Mouse (Mus musculus): ENCODE measurements at regions not wholly inside any gene's neighbourhood (a gene's known extent, or its start where the extent isn't known, plus 50 kb on each side); places are given as distances from the start of the nearest gene placed in this dataset.

DNA sequence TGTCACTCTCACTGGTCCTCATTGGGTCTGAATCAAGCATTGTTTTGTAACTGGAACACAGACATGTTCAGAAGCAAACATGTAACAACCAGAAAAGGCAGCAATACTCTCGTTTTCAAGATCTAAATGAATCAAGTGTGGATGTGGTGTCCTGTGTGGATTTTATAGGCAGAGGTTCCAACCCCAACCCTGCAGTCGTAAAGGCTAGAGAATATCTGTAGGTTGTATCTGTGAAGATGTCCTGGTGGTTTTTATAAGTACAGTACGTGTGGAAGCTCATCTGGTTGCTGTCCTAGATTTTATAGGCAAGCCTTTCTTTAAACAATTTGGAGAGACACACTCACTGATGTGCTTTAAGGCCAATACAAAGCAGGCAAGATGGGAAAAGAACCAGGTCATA is 518.8 kb upstream of the Atp11b start:
- DNase-seq (ENCODE audit: low spot score): no peak

DNA sequence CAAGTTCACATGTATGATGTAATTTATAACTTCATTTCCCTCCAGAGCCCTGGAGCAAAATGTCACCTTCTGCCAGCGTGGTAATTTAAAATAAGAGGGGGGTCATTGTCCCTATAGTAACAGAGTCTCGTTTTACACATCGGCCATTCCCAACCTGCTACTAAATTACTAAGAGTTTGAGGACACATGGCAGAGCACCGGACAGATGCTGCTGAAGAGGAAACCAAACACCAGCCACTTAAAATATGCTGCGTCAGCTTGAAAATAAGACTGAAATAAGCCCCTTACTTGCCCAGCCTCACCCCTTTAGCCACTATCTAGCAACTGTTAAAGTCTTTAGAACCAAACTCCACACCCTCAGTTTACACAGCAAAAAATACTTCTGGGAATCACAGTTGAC is 518.1 kb upstream of the Atp11b start:
- DNase-seq (ENCODE audit: low spot score): no peak

DNA sequence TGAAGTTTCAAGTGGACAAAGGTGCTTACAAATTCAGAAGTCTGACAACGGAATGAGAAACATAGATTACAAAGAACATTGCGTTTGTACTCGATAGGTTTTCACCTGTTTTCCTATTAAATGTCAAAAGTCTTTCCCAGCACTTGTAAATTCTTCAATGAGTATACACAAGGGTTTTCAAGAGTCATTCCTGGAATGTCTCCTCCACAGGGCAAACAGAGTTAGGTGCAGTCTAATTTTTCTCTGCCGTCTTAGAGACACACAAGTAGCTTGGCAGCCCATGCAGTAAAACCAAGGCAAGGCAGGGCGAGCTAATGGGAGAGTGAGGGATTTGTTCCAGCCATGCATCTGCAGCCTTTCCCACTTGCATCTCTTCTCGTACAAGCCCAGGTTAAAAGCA is 516.6 kb upstream of the Atp11b start:
- DNase-seq (ENCODE audit: low spot score): no peak

DNA sequence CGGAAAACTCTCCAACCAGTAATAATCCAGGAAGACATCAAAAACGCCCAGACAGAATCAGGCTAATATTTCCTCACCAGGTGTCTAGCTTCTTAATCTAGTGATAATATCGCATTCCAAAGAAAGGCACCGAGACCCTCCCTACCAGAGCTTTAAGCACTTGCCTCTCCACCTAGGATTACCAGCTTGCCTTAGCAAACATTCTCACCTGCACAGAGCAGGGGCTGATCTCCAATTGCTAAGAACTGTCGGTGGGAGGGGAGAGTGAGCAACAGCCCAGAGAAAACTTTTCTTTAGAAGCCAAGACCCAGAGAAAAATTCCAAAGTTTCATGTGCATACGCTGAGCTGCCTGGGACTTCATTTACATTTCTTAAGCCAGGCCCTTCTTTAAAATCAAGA is 511.6 kb upstream of the Atp11b start:
- no peak for DNase-seq (ENCODE audit: low spot score)

DNA sequence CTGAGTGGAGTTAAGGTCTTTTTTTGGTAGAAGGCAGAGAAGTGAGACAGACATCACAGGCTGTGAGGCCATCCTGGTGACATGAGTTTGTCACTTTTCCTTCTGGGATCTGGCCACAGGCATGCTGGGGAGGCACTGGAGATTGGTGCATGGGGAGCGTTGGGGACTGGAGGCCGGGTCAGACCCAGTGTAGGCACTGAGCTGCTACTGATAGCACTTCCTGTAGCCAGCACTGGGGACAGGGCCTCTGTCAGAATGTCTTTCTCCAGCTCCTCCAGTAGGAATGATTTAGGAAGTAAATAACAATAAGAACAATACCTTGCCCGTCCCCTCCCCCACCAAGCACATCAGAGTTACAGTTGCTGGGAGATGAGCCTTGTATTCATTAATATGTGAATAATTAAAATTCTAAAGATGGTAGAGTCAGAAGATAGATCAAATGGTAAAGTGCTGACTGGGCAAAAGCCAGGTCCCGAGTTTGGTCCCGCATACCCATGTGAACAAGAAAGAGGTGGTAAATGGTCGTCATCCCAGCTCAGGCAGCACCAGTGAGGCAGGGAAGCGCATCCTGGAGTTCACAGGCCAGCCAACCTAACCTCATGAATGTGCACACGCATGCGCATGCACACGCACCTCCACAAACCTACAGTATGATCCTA is 510.9 kb upstream of the Atp11b start:
- DNase-seq (ENCODE audit: low spot score): no peak

DNA sequence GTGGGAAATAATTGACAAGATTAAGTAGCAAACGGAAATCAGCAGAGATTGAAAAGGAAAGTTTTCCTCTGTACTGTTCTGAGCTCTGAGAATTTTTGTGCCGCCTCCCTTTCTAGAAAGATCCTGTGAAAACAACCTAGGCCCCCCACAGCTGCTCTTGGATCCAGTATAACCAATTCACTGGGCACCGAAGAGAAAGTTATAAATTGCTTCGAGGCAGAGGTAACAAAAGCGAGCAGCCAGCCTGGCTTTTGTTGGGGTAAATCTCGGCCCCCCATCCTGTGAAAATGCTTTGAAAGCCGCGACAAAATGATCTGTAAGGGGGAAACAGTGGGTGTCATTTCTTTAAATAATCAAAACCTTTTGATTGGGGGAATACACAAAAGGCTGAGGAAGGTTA is 508.9 kb upstream of the Atp11b start:
- DNase-seq (ENCODE audit: low spot score): no peak

DNA sequence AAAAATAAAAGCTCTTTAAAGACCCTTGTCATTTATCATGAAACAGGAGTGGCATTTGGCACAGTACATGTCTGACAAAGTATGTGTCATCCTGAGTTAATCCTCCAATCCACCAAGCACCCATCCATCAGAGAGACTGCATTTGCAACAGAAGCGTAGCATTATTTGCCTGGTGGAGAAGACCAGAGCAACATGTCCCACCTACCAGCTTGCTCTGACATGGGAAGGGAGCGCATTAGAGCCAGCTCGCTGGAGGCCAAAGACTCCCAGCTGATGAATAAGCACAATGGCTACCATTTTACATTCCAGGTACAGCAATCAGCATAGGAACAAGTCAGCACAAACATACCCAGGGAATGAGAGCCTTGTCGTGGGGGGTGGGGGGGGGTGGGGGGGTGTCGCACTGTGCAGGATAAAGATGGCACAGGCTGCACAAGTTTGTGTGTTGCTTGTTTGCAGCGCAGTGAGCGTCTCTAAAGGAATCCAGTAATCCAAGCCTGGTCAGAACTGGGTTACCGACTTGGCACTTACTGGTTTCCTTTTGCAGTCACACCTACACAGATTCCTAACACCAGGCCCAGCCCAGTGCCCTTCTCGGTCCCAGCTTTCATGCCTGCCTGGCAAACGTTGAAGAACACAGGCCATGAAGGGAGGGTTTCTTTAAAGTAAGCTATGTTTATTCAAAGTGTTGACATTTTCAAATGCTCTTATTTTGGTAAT is 507.8 kb upstream of the Atp11b start:
- no peak for DNase-seq (ENCODE audit: low spot score)

DNA sequence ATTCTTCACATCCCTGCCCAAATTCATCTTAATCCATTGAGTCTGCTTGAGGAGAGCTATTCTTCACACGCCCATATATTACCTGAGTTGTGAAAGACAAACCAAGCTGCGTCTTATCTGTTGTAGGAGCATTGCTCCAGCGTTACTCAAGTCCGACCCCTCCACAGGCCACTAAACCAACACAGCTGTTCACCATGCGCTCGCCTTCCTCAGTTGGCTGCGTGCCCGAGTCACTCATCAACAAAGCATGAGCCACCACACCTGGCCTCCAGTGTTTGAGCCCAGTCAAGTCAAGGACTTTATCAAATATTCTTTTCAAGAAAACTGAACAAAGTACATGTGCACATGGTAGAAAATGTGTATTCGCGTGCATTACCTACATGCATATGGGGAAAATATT is 504.7 kb upstream of the Atp11b start:
- DNase-seq (ENCODE audit: low spot score): no peak

DNA sequence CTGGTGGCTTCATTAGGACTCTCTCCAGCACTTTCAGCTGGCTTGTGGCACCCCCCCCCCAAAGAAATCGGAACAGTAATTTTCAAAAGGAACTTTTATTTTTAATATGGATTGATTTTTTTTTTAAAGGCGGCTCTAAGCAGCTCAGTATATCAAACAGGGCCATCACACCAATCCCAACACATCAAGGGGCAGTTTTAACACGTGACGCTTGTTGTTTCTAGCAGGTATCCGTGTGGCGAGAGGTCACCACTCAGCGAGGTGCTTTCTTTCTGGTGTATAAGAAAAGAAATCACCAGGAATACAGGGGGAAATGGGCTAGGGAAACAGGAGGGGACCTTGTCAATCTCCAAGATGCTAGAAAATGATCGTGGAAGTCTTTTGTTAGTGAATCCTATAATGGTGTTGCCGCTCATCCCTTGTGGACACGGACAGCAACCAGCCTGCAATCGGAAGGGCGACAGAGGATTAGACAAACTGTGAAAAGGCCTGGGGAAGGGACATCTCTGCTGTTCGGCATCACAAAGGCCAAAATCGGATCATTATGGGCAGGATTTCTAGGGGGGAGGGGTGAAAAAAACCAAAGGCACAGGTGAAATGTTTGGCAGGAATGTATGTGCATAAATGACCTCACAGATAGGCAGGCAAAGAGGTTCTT is 503.7 kb upstream of the Atp11b start:
- no peak for DNase-seq (ENCODE audit: low spot score)

DNA sequence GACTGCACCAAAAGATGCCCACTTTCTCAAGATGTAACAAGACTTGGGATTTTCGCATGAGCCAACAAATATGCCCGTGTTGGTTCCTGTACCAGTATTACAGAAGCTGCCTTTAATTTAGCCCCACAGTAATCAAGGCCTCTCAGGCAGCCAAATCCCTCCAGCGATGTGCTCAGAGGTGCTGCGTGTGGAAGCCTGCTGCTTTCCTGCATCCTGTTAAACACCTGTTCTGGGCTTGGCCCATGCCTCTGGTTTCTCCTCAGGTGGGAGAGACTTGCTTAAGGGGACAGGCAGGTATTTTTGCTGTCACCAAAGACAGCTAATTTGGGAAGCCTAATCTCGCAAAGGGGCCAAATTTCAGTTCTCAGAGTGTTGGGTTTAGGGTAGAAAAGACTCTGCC is 500.0 kb upstream of the Atp11b start:
- DNase-seq (ENCODE audit: low spot score): no peak

DNA sequence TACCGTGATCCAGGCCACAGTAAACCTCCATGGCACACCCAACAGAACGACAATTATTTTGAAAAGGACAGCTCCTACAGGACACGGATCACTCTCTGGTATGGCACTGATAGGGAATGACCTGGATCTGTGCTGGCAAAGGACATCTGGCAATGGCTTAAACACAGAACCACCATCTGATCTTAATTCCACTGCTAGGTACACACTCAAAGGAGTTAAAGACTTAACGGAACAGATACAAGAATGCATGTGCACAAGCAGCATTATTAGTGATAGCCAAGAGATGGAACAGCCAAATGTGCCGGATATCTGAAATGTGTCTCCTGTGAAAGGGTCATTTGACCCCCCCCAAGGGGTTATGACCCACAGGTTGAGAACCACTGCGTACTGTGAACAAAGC is 493.0 kb upstream of the Atp11b start:
- DNase-seq (ENCODE audit: low spot score): no peak

DNA sequence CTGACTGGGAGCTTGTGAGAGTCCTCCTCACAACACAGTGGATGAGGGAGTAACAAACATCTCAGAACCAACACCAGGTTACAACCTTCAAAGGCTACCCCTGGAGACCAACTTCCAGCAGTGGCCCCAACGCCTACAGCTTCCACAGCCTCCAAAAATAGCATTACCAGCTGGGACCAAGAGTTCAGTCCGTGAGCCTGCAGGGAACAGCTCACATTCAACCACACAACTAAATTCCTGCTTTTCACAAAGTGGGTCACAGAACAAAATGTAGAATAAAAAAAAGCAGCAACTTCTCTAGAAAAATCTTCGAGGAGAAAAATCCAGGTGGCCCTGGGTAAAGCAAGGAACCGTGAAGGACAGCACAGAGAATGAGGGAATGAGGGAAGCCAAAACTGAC is 485.0 kb upstream of the Atp11b start:
- no peak for DNase-seq (ENCODE audit: low spot score)

DNA sequence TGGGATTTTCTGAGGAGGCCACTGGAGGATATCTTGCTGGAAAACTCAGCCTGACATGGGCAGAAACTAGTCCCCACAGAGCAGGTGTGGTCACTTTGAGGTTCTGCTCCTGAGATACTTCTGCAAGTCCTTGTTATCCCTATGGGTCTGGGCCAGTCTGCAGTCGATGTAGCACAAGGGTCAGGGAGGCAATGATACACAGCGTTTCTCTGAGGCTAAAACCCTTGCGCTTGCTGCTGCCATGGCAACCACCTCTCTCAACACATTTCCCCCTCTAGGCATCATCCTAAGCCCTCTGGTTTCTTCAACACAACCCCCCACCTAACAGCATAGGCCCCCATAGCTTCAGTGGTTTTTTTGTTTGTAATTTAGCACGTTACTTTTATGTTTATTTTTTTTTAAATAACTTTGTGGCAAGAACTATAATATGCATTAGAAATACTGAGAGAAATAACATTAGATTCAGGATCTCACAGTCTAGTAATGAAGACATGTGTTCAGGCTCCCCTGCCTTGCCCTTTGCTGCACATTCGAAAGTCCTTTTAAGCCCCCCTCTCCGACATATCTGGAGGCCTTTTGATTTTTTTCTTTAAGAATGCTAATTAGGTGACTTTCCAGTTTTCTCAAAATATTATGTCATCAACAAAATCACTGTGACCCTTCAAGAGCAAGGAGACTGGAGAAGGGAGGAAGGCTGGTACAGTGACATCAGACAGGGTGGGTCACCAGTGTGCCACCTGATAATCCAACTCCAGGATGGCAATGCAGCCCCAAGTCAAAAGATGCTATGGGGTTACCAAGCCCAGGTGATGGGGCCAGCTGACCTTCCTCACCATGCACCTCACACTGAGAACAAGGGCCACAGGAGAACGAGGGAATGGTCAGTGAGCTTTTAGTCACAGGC is 483.7 kb upstream of the Atp11b start:
- DNase-seq (ENCODE audit: low spot score): no peak

DNA sequence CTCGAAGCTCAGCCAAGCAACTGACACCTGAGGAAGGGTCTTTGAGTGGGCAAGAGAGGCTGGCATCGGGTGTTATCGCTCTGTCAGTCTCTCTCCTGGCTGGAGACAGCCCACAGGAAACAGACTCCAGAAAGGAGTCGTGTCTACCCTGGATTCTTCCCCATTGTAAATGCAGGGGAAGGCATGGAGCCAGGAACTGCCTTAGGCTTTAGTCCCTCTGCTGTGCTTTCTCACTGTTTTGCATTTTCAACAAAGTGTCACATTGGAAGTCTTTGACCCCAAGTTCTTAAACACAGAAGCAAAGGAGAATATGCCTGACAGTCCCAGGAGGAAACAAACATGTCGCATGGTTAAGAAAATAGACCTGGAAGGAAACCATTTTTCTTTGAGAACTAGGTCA is 480.4 kb upstream of the Atp11b start:
- no peak for DNase-seq (ENCODE audit: low spot score)

DNA sequence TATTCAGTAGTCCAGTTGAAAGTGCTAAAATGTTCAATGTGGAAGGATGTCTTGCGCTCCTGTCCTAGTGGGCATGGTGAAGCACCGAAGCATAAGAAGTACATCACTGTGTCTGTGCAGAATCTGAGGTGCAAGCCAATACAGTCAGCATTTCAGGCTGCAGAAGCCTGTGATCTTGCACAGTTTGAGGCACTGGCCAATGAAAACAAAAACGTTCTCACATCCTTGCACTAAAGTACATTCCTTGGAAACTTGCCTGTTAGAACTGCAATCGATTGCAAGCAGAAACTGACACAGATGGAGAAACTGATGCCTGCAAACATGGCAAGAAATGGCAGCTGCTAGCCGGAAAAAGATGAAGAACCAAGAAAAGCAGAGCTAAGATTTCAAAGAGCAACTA is 472.9 kb upstream of the Atp11b start:
- DNase-seq (ENCODE audit: low spot score): no peak

DNA sequence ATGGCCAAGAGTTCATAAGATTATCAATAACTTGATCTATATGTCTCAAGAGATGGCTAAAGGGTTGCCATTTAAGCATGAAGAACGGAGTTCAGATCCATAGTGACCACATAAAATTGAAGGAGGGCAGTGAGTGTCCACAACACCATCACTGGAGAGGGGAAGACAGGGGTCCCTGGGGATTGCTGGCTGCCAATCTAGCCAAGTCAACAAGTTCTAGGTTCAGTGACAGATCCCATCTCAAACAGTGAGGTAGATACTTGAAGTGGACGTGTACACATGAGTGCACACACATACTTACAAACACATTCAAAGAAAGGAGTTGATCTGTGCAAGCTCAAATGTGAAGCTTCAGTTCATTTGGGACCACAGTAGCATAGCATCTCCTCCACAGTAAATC is 471.8 kb upstream of the Atp11b start:
- no peak for DNase-seq (ENCODE audit: low spot score)

DNA sequence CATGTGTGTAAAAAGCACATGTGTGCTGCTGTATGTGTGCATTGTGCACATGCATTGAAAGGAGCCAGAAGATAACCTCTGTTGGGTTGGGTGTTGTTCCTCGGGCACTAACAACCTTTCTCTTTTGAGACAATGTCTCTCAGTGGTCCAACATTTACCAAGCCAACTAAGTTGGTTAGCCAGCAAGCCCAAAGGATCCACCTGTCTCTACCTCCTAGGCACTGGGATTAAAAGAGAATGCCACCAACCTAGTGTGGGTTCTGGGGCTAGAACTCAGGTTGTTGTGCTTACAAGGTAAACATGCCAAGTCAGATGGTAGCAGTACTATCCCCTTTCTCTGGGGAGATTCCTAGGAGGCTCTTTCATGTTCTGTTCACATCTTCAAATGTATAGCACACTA is 459.1 kb upstream of the Atp11b start:
- no peak for DNase-seq (ENCODE audit: low spot score)

DNA sequence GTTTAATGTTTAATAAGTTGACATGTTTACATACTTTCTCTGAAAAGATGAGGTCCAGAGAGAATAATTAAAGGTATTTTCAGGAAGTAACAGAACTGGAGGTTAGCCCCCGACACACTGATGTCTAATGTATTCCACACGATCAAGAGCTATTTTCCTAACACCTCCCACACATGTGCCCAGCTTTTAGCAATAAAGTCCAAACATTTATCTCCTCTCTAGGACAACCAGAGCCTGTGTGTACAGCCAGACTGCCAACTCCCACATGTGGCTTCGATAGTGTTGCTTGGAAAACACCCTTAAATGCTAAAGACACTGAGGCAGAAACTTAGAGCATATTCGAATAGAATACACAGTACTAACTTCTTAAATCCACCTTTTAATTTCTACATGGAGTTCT is 458.2 kb upstream of the Atp11b start:
- DNase-seq (ENCODE audit: low spot score): no peak

DNA sequence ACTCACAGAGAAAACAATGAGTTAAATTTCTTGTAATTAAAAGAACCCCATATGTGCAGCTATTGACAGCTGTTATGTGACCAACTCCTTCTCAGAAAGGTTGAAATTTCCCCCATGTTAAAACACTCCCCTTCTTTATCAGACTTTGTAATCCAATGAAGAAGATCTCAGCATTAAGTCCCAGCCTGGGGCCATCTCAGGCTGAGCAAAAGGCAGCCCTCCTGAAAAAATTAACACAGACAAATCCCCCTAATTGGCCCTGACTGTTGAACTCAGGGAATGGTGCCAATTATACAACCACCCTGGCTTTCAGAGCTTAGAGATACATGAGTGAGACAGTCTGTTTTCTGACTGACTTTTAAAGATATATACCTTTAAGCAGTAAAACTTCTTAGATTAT is 454.9 kb upstream of the Atp11b start:
- DNase-seq (ENCODE audit: low spot score): no peak

DNA sequence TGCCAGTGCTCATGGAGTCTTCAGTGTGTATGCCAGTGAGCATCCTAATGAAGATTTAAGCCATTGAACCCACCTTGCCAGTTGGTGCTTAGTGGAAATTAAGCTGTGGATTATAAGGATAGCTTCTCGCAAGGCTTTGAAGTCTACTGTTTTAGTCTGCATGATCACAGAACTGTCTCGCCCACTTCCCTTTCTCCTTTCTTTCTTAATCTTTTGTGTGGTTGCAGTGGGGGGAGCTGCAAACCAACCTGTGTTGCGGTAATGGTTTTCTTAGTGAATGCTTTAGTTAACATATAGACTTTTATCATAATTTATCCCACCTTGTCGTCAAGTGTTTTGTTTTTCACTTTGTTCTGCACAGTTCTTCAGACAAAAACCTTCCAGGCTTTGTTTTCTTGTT is 447.9 kb upstream of the Atp11b start:
- no peak for DNase-seq (ENCODE audit: low spot score)

DNA sequence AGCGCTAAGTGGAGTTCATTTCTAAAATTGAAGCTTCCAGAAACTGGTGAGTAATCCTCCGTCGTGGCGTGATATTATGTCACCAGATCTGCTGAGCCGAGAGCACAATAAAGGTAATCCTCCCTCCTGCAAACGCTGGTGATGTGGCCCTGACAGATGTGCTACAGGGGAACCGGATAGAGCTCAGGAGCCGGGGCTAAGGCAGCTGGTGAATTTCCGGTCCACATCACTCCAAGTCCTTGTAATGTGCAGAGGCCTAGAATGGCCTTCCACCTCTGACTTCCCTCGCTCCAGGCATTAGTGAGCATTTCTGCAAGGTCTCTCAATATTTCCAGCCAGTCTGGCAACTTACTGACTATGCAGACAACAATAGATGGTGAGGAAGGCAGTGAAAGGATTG is 439.7 kb upstream of the Atp11b start:
- no peak for DNase-seq (ENCODE audit: low spot score)

DNA sequence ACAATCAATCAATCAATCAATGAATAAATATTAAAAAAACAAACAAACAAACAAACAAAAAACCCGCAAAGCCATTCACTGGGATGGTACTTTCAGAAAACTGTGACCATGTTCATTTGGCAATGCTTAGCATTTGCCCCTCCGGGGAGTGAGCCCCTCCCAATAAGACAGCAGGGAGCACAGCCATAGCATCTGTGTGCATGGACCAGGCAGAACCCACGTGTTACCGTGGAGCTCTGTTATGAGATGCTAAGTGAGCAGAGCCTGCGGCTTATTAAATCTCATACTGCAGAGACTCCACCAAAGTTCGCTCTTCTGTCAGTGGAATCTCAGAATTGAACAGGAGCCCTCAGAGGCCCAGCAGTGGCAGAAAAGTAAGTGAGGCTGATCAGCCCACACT is 438.7 kb upstream of the Atp11b start:
- no peak for DNase-seq (ENCODE audit: low spot score)
